Mouse (Mus musculus) spleen, postnatal 4 days (tissue): ENCODE measurements around the gene Man2a1.

Source experiments
- DNase-seq, 2 experiments: peaks; one replicate each; pipeline ENCODE4 v3.0.0; 2022; ENCODE audit warnings: low spot score in 2 of 2

Man2a1 gene

GRCm38 (mm10) chr17:64600372-64601090 lies at the start of gene Man2a1:
Gene Man2a1 (plus strand): TSS chr17:64600736.
- DNase-seq, result peak; percentile 86 to 93

- DNase-seq, result no peak
These were observed 47.2 kb upstream of the Man2a1 start for GRCm38 (mm10) chr17:64553358-64553757.

- no peak for DNase-seq
These were observed 45.6 kb upstream of the Man2a1 start for GRCm38 (mm10) chr17:64554901-64555300.

- no peak for DNase-seq
These were observed 43.7 kb upstream of the Man2a1 start for GRCm38 (mm10) chr17:64556661-64557445.

- no peak for DNase-seq
These were observed 41.5 kb upstream of the Man2a1 start for GRCm38 (mm10) chr17:64558994-64559540.

- no peak for DNase-seq
These were observed 34.1 kb upstream of the Man2a1 start for GRCm38 (mm10) chr17:64566435-64566834.

- DNase-seq, result no peak
These were observed 33.0 kb upstream of the Man2a1 start for GRCm38 (mm10) chr17:64567546-64567945.

GRCm38 (mm10) chr17:64573981-64574380 lies 26.6 kb upstream of the Man2a1 start:
- DNase-seq, result no peak

GRCm38 (mm10) chr17:64575240-64575639 lies 25.3 kb upstream of the Man2a1 start:
- peak; percentile 40 to 69 for DNase-seq

GRCm38 (mm10) chr17:64577485-64577884 lies 23.1 kb upstream of the Man2a1 start:
- no peak for DNase-seq

GRCm38 (mm10) chr17:64578346-64578745 lies 22.2 kb upstream of the Man2a1 start:
- no peak for DNase-seq

- DNase-seq, result no peak
These were observed 20.8 kb upstream of the Man2a1 start for GRCm38 (mm10) chr17:64579696-64580095.

- DNase-seq, result no peak
These were observed 19.4 kb upstream of the Man2a1 start for GRCm38 (mm10) chr17:64581133-64581532.

GRCm38 (mm10) chr17:64581962-64582361 lies 18.6 kb upstream of the Man2a1 start:
- DNase-seq, result no peak

- DNase-seq, result no peak
These were observed 10.1 kb upstream of the Man2a1 start for GRCm38 (mm10) chr17:64590483-64590882.

- no peak for DNase-seq
These were observed 9.2 kb upstream of the Man2a1 start for GRCm38 (mm10) chr17:64591366-64591765.

- DNase-seq, result no peak
These were observed 8.2 kb upstream of the Man2a1 start for GRCm38 (mm10) chr17:64592355-64592754.

- no peak for DNase-seq
These were observed 7.7 kb upstream of the Man2a1 start for GRCm38 (mm10) chr17:64592788-64593187.

- DNase-seq, result no peak
These were observed 2.8 kb upstream of the Man2a1 start for GRCm38 (mm10) chr17:64597770-64598169.

GRCm38 (mm10) chr17:64599916-64600315 lies 620 bp upstream of the Man2a1 start:
- DNase-seq, result no peak

GRCm38 (mm10) chr17:64601091-64601750 lies 685 bp downstream of the Man2a1 start:
- peak; percentile 56 to 86 for DNase-seq
